Mouse (Mus musculus) adrenal gland, postnatal 25 days (tissue): ENCODE measurements around the gene Olfr749. TPM values are rescaled to one million over a fixed set of nuclear protein-coding genes. Genes with fewer than 3 reads are reported as not detected.
"Not testable (repeated sequence)": the region's sequence is repeated elsewhere in the genome, so short reads cannot be mapped to it uniquely, and the experiment has no call there.

Experiments used
- DNase-seq: peaks from one replicate; pipeline ENCODE4 v3.0.0; 2021; ENCODE audit warnings: mixed read lengths
- long read RNA-seq: library from polyadenylated mRNA; stranded (forward); transcript quantifications from one replicate; pipeline ENCODE4 v2.0.0, GENCODE M21; 2021
- total RNA-seq: library from RNA; stranded (reverse); gene quantifications from 2 replicates; pipeline ENCODE4 v1.2.3, GENCODE M21; 2021

The Olfr749 gene
- not detected in 2 replicates for total RNA-seq
- long read RNA-seq, result 0 reads

DNA sequence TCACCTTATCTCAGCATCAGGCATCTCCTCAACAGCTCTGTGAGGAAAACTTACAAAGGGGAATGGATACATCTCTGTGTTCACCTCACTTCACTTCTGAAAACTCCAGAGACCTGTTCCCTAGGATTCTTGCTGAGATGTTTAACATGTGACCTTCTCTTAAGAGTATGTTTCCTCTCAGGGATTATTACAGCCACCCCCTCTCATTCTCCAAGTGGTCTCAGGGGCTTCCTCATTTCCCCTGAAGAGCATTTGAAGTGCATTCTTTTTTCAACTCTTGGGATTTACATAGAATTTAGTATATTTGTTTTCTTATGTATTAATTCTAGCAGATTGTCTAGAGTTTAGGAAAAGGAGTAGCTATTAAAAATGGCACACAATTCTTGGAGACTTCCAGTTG, at the start of gene Olfr749:
Olfr749 (minus strand) TSS at position 101 of the 400 bp plus-strand sequence.
- DNase-seq, result no peak

DNA sequence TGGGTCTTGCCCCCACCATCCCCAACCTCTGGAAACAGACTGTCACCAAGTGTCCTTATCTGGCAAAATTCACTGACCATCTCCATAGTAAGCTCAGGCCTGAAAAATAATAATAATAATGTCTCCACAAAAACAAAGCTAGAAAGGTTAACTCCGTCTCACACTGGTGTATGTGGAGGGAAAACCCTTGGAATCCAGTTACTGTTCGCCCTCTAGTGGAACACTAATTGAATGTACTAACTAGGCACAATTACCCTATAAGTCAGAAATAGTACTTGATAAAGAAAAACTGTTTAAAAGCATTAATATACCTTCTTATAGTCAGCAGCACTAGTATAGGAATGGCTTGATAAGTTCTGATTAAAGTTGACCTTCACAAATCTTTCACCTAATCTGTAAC, 43.3 kb upstream of the Olfr749 start:
- DNase-seq, result no peak

DNA sequence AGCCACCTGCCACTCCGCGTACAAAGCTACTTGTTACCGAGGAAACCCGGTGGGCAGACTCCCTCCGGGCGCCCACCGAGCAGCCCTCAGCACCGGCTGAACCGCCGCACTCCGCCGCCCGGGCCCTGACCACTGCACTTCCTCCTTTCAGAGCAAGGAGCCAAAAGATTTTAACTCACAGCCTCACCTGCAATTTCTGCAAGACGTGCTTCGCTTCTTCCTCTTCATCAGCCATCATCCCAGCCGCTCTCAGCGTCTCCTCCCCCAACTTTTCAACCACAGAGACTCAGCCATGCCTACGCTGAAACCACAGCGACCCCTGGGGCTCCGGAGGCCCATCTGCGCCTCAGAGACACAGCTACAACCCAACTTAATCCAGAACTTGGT, 40.4 kb upstream of the Olfr749 start, which contains the start of gene Ttc5:
Ttc5 (minus strand) TSS at position 269 of the 387 bp plus-strand sequence.
- peak; percentile 91 for DNase-seq

DNA sequence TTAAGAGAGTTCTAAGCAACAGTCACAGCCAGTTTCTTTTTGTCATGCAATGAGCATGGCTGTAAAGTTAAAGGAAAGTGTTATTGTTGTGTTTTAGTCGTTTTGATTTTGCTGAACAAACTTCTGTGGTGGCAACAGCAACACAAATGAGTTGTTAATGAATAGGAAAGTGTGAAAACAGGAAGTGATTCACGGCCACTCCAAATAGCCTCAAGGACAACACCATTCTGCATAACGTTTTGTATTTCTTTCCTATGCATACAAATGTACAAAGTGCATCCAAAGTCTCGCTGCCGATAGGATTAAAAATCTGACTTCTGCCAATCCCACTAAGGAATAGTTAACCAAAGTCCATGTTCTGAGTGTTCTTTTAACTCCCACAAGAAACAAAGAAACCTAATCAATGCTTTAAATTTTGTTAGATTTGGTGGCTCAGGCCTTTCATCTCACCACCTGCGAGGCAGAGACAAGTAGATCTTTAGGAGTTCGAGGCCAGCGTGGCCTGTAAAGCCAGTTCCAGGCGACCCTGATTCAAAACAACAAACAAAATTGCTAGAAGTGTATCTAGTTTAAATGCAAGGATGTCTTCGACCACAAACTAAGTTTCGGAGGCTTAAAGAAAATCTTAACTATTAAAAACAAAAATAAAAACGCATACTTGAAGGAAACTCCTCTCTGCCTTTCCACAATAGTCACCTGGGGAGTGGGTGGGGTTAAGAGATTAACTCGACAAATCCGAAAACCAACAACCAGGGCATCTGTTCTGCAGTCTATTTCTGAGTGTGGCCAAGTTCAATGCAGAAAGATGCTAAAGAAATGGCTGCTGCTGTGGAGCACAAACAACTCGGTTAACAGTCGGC, 39.7 kb upstream of the Olfr749 start:
- no peak for DNase-seq

DNA sequence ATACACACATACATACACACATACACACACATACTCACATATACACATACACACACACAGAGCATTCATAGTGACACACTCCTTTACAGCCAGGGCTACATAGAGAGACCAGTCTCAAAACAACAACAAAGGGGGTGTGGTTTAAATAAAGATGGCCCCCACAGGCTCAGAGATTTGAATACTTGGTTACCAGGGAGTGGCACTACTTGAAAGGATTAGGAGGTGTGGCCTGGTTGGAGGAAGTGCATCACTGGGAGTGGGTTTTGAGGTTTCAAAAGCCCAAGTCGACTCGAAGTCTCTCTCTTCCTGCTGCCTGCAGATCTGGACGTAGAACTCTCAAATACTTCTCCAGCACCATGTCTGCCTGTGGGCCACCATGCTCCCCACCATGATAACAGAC, 37.3 kb upstream of the Olfr749 start:
- no peak for DNase-seq

DNA sequence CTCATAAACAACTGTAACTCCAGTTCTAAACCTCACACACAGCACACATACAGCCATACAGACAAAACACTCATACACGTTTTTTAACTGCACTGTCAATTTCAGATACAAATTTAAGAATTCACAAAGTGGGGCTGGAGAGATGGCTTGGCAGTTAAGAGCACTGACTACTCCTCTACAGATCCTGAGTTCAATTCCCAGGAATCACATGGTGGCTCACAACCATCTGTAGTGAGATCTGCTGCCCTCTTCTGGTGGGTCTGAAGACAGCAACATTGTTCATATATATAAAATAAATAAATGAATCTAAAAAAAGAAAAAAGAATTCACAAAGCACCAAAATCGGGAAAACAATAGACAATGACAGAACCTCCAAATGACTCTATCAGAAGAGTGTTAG, 26.4 kb upstream of the Olfr749 start:
- no peak for DNase-seq

DNA sequence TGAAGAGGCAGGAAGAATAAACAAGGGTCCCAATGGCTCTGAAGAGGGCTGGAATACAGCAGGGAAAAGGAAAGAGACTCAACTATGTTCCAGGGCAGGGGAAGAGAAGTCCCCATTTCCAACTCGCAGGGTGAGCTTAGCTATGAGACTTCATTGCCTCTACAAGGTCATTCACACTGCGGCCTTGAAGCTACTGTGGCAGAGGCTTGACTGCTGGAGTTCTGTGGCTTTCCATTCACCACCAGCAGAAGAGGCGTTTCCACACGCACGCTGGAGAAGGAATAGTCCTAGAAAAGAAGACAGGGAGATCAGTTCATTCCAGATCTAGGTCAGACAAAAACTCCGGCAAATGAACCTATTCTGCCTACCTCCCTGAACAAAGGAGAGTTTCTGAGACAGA, 20.8 kb upstream of the Olfr749 start:
- DNase-seq, result peak; percentile 15

DNA sequence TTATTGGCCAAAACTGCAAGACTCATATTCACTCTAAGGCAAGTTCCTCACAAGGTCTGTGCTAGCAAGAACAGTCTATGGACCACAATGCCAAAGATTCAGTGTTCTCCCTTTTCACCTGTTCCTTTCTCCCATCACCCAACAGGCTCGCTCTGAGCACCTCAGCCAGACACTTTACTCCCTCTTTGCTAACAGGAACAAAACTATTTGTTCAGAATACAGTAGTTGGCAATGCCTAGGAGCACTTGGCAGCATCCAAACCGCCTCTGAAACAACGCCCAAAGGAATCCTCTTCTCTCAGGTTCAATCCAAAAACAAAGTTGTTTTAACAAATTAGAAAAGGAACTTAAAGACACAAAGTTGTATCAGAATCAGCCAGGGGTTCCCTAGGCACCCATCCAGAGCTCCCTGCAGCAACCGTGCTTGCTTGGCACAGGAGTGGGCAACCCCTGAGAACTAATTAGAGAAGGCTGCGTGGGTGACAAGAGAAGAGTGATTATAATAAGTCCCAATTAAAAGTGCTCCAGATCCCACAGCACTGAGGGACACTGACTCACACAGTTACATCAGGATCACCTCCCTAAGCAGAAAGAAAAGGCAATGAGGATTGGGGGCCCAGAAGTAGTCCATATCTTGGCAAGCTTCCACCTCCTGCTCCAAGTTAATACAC, 13.7 kb upstream of the Olfr749 start:
- DNase-seq, result no peak

DNA sequence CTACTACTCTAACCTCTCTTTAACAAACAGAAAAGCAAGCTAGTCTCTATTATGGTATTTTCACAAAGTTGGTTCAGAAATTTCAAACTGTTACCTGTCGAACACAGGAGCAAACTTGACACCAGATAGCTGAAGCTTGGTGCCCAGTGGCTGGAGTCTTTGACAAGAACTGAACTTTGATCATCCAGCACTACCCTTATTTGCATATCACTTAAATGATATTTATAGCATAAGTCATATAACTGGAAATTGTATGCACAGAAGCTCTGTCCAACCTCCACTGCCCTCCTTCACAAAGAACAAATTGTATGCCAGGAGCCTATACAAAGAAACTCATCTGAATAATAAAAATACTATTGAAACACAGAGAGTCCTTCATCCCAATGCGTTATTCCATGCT, 3.3 kb downstream of the Olfr749 start:
- DNase-seq, result no peak

DNA sequence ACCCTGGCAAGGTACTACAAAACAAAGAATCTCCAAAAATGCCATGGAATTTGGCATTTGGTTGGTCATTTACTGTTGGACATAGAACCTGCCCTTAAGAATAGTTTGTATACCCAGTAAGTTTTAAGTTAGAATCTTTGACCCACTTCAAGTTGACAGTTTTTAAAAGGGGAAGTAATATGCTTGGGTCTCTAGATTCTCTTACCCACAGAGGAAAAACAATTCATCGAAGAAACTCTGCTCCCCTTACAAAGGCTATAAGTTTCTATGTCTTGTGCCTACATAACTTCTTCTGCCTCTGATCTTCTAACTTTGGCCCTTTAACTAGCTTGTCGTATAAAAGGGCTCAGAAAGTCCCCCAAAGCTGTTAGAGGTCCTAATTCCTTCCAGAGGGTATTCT, 4.6 kb downstream of the Olfr749 start:
- no peak for DNase-seq

DNA sequence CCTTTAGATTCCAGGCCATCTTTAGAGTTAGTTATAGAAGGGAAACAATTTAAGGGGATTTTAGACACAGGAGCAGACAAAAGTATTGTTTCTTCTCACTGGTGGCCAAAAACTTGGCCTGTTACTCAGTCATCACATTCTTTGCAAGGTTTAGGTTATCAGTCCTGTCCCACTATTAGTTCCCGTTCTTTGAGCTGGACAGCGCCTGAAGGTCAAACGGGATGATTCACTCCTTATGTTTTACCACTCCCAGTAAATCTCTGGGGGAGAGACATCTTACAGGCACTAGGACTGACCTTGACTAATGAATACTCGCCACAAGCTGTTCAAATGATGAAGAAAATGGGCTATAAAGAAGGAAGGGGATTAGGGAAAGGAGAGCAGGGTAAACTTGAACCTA, 22.5 kb downstream of the Olfr749 start:
- DNase-seq, result peak; percentile 1

DNA sequence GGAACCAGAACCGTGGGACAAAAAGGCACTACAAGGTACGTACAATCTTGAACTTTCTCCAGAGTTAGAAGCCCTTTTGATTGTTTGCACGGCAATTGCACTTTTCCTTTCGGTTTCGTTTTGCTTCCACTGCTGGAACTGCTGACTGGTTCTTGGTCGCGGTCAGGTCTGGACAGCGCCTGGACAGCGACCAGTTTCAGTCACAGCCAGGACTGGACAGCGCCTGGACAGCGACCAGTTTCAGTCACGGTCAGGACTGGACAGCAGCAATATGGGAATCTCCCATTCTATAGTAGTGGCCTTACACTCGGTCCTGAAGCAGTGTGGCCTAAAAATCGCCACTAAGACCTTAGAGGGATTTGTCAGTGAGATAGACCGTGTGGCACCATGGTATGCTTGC, 25.0 kb downstream of the Olfr749 start:
- not testable (repeated sequence) for DNase-seq

DNA sequence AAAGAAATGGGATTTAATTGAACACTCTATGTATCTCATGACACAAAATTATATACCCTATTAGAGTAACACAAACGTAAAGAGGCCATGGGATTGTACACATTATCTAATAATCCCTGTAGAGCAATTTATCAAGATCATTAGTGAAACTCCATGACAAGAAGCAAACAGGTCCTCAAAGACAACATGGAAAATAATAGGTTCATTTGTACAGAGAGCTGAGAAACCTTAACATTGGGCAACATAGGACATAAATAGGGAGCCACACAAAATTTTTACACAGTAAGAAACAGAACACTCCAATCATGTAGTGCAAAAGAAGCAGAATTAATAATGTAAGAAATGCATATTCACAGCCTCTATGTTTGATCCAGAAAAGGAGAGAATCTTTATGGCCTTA, 37.8 kb downstream of the Olfr749 start, which contains the start of gene Olfr748:
Olfr748 (plus strand) TSS at position 301 of the 400 bp plus-strand sequence.
- DNase-seq, result no peak

DNA sequence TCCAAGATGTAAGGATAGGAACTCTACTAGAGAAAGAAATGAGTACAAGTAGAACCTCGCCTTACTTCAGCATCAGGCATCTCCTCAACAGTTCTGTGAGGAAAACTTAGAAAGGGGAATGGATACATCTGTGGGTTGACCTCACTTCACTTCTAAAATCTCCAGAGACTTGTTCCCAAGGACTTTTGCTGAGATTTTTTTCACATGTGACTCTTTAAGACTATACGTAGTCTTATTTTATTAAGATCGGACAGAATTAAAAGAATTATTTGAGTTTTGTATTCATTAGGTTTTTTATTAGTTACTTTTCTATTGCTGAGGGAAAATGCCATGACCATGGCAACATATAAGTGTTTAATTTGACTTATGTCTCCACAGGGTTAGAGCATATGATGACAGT, 51.8 kb downstream of the Olfr749 start, which contains the start of gene Olfr747:
Olfr747 (minus strand) TSS at position 101 of the 400 bp plus-strand sequence.
- DNase-seq, result no peak

Other genes starting within 250 kb of the Olfr749 start
- not detected in 2 replicates for gene Olfr742, start 241.5 kb downstream of the Olfr749 start, total RNA-seq
- gene Olfr743, start 223.3 kb downstream of the Olfr749 start, total RNA-seq, result not detected in 2 replicates
- gene Olfr744, start 130.2 kb downstream of the Olfr749 start, total RNA-seq, result not detected in 2 replicates
- gene Olfr745, start 105.7 kb downstream of the Olfr749 start, total RNA-seq, result not detected in 2 replicates
- gene Olfr746, start 98.0 kb downstream of the Olfr749 start, total RNA-seq, result not detected in 2 replicates
- gene Olfr747, start 51.9 kb downstream of the Olfr749 start, total RNA-seq, result not detected in 2 replicates
- not detected in 2 replicates for gene Olfr748, start 37.7 kb downstream of the Olfr749 start, total RNA-seq
- 41.0 and 49.9 TPM in 2 replicates for gene Ttc5, start 40.4 kb upstream of the Olfr749 start, total RNA-seq
- not detected in 2 replicates for gene Ccnb1ip1, start 62.6 kb upstream of the Olfr749 start, total RNA-seq
- gene Parp2, start 62.7 kb upstream of the Olfr749 start, total RNA-seq, result 36.9 and 37.5 TPM in 2 replicates
- gene Tep1, start 125.5 kb upstream of the Olfr749 start, total RNA-seq, result 27.1 and 28.2 TPM in 2 replicates
- gene Klhl33, start 152.4 kb upstream of the Olfr749 start, total RNA-seq, result 0.62 and 2.2 TPM in 2 replicates
- 50.2 and 57.2 TPM in 2 replicates for gene Osgep, start 179.8 kb upstream of the Olfr749 start, total RNA-seq
- gene Apex1, start 179.9 kb upstream of the Olfr749 start, total RNA-seq, result 81.3 and 86.8 TPM in 2 replicates
- 75.5 and 78.7 TPM in 2 replicates for gene Pip4p1, start 185.8 kb upstream of the Olfr749 start, total RNA-seq
- gene Pnp, start 186.0 kb upstream of the Olfr749 start, total RNA-seq, result 47.6 and 55.1 TPM in 2 replicates
- 23.0 and 43.4 TPM in 2 replicates for gene Gm49342, start 199.4 kb upstream of the Olfr749 start, total RNA-seq
- 3.6 and 4.1 TPM in 2 replicates for gene Pnp2, start 210.9 kb upstream of the Olfr749 start, total RNA-seq